Mouse (Mus musculus) MEL (cell line): Measurements from ENCODE around the gene Tbl2. TPM values are rescaled to one million over a fixed set of nuclear protein-coding genes. Genes with fewer than 3 reads are reported as not detected.
A peak's percentile ranks its signal among the peaks of the same experiment; 100 is the strongest.

Experiments used
- DNase-seq: peaks from one replicate; pipeline ENCODE4 v3.0.0; 2011; ENCODE audit warnings: low read depth, low spot score
- H3K27ac ChIP-seq: 2 replicates; pipeline ENCODE4 v1.5.1; 2012; ENCODE audit warnings: low read depth, mild to moderate bottlenecking, control low read depth, low read length, moderate library complexity; ENCODE audit not compliant: control insufficient read depth
- H3K27me3 ChIP-seq, 2 experiments: fragments of 150-350 bp in 1 of 2; sonication (generic) in 1 of 2; 2 replicates each; pipeline ENCODE4 v1.6.1; 2012; ENCODE audit warnings: low read length in 2 of 2, mild to moderate bottlenecking in 2 of 2, improper control_type of control experiment in 1 of 2, moderate library complexity in 1 of 2; ENCODE audit not compliant: insufficient read depth in 2 of 2, control insufficient read depth in 1 of 2
- H3K36me3 ChIP-seq, 2 experiments: 2 replicates each; pipeline ENCODE4 v1.6.1; 2012 to 2014; ENCODE audit warnings: low read length in 2 of 2, improper control_type of control experiment in 1 of 2, inconsistent platforms in 1 of 2, mild to moderate bottlenecking in 1 of 2; ENCODE audit not compliant: insufficient read depth in 2 of 2, control insufficient read depth in 1 of 2
- H3K4me1 ChIP-seq, 2 experiments: fragments of 150-350 bp in 1 of 2; sonication (generic) in 1 of 2; 2 replicates each; pipeline ENCODE4 v1.6.1; 2012; ENCODE audit warnings: low read length in 2 of 2, improper control_type of control experiment in 1 of 2, mild to moderate bottlenecking in 1 of 2; ENCODE audit not compliant: insufficient read depth in 2 of 2, control insufficient read depth in 1 of 2
- H3K4me3 ChIP-seq, 2 experiments: fragments of 150-350 bp in 1 of 2; sonication (generic) in 1 of 2; 2 replicates each; pipeline ENCODE4 v1.5.1; 2012; ENCODE audit warnings: low read depth in 2 of 2, low read length in 2 of 2, mild to moderate bottlenecking in 2 of 2, moderate library complexity in 2 of 2, control low read depth in 1 of 2, improper control_type of control experiment in 1 of 2; ENCODE audit not compliant: control insufficient read depth in 1 of 2, insufficient read depth in 1 of 2
- H3K79me2 ChIP-seq: 2 replicates; pipeline ENCODE4 v1.6.1; 2012; ENCODE audit warnings: mild to moderate bottlenecking, low read length, moderate library complexity; ENCODE audit not compliant: control insufficient read depth, poor library complexity, insufficient read depth
- H3K9ac ChIP-seq: 2 replicates; pipeline ENCODE4 v1.6.1; 2012; ENCODE audit warnings: low read depth, mild to moderate bottlenecking, control low read depth, low read length, moderate library complexity; ENCODE audit not compliant: control insufficient read depth, poor library complexity, severe bottlenecking
- H3K9me3 ChIP-seq: fragments of 150-350 bp; sonication (generic); replicated peaks from 2 replicates; pipeline ENCODE4 v1.6.1; 2012; ENCODE audit warnings: mild to moderate bottlenecking, low read length, improper control_type of control experiment, moderate library complexity; ENCODE audit not compliant: insufficient read depth
- BHLHE40 ChIP-seq: IDR thresholded peaks from 2 replicates; pipeline ENCODE4 v1.6.1; 2012; ENCODE audit warnings: low read depth, mild to moderate bottlenecking, inconsistent platforms, low read length, improper control_type of control experiment, borderline replicate concordance
- CHD2 ChIP-seq: IDR thresholded peaks from 2 replicates; pipeline ENCODE4 v1.6.1; 2011; ENCODE audit warnings: low read length, improper control_type of control experiment
- CTCF ChIP-seq, 3 experiments: IDR thresholded peaks in 2 of 3; conservative IDR thresholded peaks in 1 of 3; 2 replicates each; pipeline ENCODE4 v1.5.1; 2011 to 2012; ENCODE audit warnings: low read length in 3 of 3, low read depth in 2 of 3, mild to moderate bottlenecking in 2 of 3, improper control_type of control experiment in 1 of 3, inconsistent platforms in 1 of 3, mixed read lengths in 1 of 3, moderate library complexity in 1 of 3; ENCODE audit not compliant: control insufficient read depth in 1 of 3, insufficient read depth in 1 of 3, poor library complexity in 1 of 3, severe bottlenecking in 1 of 3
- ELF1 ChIP-seq: IDR thresholded peaks from 2 replicates; pipeline ENCODE4 v1.6.1; 2014; ENCODE audit warnings: low read depth, mild to moderate bottlenecking, inconsistent platforms, low read length, improper control_type of control experiment, moderate library complexity
- GATA1 ChIP-seq: IDR thresholded peaks from 2 replicates; pipeline ENCODE4 v1.6.1; 2011; ENCODE audit warnings: low read depth, low read length, improper control_type of control experiment
- HCFC1 ChIP-seq: IDR thresholded peaks from 2 replicates; pipeline ENCODE4 v1.6.1; 2012; ENCODE audit warnings: low read depth, mild to moderate bottlenecking, inconsistent platforms, low read length, improper control_type of control experiment, moderate library complexity
- MAFK ChIP-seq: IDR thresholded peaks from 2 replicates; pipeline ENCODE4 v1.6.1; 2011; ENCODE audit warnings: low read depth, mild to moderate bottlenecking, low read length, improper control_type of control experiment, borderline replicate concordance
- MXI1 ChIP-seq: IDR thresholded peaks from 2 replicates; pipeline ENCODE4 v1.6.1; 2011; ENCODE audit warnings: mild to moderate bottlenecking, low read depth, low read length, improper control_type of control experiment
- NRF1 ChIP-seq: IDR thresholded peaks from 2 replicates; pipeline ENCODE4 v1.6.1; 2014; ENCODE audit warnings: low read depth, mild to moderate bottlenecking, inconsistent platforms, low read length, improper control_type of control experiment, moderate library complexity; ENCODE audit not compliant: poor library complexity, insufficient read depth, severe bottlenecking
- POLR2AphosphoS2 ChIP-seq: IDR thresholded peaks from 2 replicates; pipeline ENCODE4 v1.6.1; 2011; ENCODE audit warnings: low read length, improper control_type of control experiment
- RAD21 ChIP-seq: IDR thresholded peaks from 2 replicates; pipeline ENCODE4 v1.6.1; 2011; ENCODE audit warnings: mild to moderate bottlenecking, low read depth, low read length, improper control_type of control experiment
- RCOR1 ChIP-seq: IDR thresholded peaks from 2 replicates; pipeline ENCODE4 v1.6.1; 2012; ENCODE audit warnings: low read depth, mild to moderate bottlenecking, inconsistent platforms, low read length, improper control_type of control experiment
- SIN3A ChIP-seq: IDR thresholded peaks from 2 replicates; pipeline ENCODE4 v1.6.1; 2012; ENCODE audit warnings: low read length, improper control_type of control experiment, inconsistent platforms
- TBP ChIP-seq: IDR thresholded peaks from 2 replicates; pipeline ENCODE4 v1.8.0; 2011; ENCODE audit warnings: low read depth, low read length, improper control_type of control experiment
- UBTF ChIP-seq: IDR thresholded peaks from 2 replicates; pipeline ENCODE4 v1.6.1; 2012; ENCODE audit warnings: low read depth, mild to moderate bottlenecking, inconsistent platforms, low read length, improper control_type of control experiment, moderate library complexity, borderline replicate concordance; ENCODE audit not compliant: insufficient read depth
- USF1 ChIP-seq: IDR thresholded peaks from 2 replicates; pipeline ENCODE4 v1.6.1; 2014; ENCODE audit warnings: low read depth, mild to moderate bottlenecking, inconsistent platforms, low read length, improper control_type of control experiment, moderate library complexity
- ZMIZ1 ChIP-seq: IDR thresholded peaks from 2 replicates; pipeline ENCODE4 v1.6.1; 2012; ENCODE audit warnings: low read depth, mild to moderate bottlenecking, inconsistent platforms, low read length, improper control_type of control experiment, moderate library complexity
- polyA plus RNA-seq, 2 experiments: library from polyadenylated mRNA; stranded (reverse) in 1 of 2; unstranded in 1 of 2; fragments of >175 nt in 1 of 2; fragments of >200 nt in 1 of 2; gene quantifications; 2 replicates each; pipeline versions ENCODE4 v1.2.1 to v1.2.4; 2012; ENCODE audit warnings: low replicate concordance in 2 of 2, low read depth in 1 of 2; ENCODE audit not compliant: insufficient read length in 2 of 2, insufficient read depth in 1 of 2, missing spikeins in 1 of 2
- total RNA-seq: library from RNA; depleted of rRNA; stranded (reverse); fragments of 300-350 nt; gene quantifications from 2 replicates; pipeline ENCODE4 v1.2.3, GENCODE M21; 2012

Tbl2 gene
- total and polyA plus RNA-seq, 3 experiments = 20.5 to 30.3 TPM; not detected in 1

DNA sequence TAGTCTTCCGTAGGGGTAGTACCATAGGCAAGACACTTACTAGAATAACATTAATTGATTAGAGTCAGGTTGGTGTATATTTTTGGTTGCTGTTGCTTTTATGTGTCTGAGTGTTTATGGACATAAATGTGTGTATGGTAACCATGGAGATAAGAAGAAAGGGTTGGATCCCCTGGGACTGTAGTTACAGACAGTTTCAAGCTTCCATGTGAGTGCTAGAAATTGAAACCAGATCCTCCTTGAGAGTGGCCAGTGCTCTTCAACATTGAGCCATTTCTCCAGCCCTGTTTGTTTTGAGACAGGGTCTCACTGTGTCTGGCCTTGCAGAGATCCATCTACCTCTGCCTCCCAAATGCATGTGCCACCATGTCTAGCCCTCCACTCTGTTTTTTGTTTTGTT is 43.0 kb downstream of the Tbl2 start:
- no peaks in the 10 kb centered on the region for H3K27me3 ChIP-seq
- peaks cover 73% of the 10 kb centered on the region for H3K79me2 ChIP-seq
- TF ChIP-seq NRF1 (no peak), POLR2AphosphoS2 (no peak), TBP (no peak)
- H3K9ac ChIP-seq = no peak overlapping the region
- H3K4me3 ChIP-seq = no peak overlapping the region
- peaks cover 3 to 13% of the 10 kb centered on the region in 2 experiments for H3K4me1 ChIP-seq
- no peak for DNase-seq
- no peaks in the 10 kb centered on the region for H3K9me3 ChIP-seq
- no peak overlapping the region for H3K27ac ChIP-seq
- H3K36me3 ChIP-seq = peaks cover 26 to 51% of the 10 kb centered on the region in 2 experiments

DNA sequence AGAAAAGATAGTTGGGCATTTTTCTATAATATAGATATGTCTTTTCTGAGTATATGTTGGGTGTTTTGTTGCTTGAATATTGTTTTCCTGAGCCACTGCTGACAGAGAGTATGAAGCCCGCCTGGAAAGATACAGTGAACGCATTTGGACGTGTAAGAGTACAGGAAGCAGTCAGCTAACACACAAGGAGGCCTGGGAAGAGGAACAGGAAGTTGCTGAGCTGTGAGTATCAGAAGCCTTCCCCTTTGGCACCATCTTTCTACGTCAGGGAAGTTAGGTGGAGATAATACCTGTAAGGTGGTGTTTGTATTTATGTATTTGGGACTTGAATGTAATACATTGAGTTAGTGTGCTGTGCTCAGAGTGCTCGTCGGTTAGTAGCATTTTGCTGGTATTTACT is 46.9 kb downstream of the Tbl2 start:
- H3K9ac ChIP-seq = no peak overlapping the region
- H3K9me3 ChIP-seq = no peaks in the 10 kb centered on the region
- no peak overlapping the region for H3K4me3 ChIP-seq
- DNase-seq = peak; percentile 73
- peaks cover 3 to 5% of the 10 kb centered on the region in 2 experiments; a peak in 2 of 4 replicates for H3K4me1 ChIP-seq
- peaks cover 46% of the 10 kb centered on the region for H3K79me2 ChIP-seq
- TF ChIP-seq MXI1 (no peak), HCFC1 (peak; percentile 66), GATA1 (peak; percentile 27; the same call in 1 of the 2 replicates), BHLHE40 (no peak), SIN3A (no peak), ELF1 (peak; percentile 69)
- H3K27ac ChIP-seq = no peak overlapping the region
- H3K27me3 ChIP-seq = no peaks in the 10 kb centered on the region
- H3K36me3 ChIP-seq = peaks cover 31 to 52% of the 10 kb centered on the region in 2 experiments

DNA sequence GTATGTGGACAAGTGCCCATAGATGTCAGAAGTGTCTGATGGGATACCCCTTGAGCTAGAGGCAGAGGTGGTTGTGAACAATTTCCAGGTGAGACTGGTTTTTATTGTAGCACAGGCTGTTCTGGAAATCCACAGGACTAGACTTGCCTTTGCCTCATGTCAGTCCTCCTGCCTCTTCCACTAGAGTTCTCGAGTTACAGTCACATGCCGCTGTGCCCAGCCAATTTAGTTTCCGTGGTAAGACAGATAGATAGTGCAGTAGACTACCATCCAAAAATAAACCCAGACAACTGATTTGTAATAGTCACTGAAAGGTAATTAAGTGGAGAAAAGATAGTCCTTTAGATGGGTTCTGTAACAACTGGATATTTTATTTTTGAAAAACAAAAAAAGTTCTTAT is 53.3 kb downstream of the Tbl2 start:
- Histone ChIP-seq H3K36me3 (peaks cover 0 to 67% of the 10 kb centered on the region in 2 experiments; a peak in 3 of 4 replicates), H3K27ac (no peak overlapping the region), H3K9me3 (no peaks in the 10 kb centered on the region), H3K27me3 (no peaks in the 10 kb centered on the region), H3K79me2 (peaks cover 13% of the 10 kb centered on the region; the same call in 1 of the 2 replicates)
- peak; percentile 22 for DNase-seq
- no peak for TF ChIP-seq RCOR1
- no peak for TF ChIP-seq RAD21
- no peak for TF ChIP-seq UBTF
- TF ChIP-seq TBP = no peak
- TF ChIP-seq ZMIZ1 = no peak
- TF ChIP-seq MAFK = no peak
- peak; percentile 36; the same call in 1 of the 2 replicates for TF ChIP-seq BHLHE40
- TF ChIP-seq CHD2 = no peak
- TF ChIP-seq USF1 = peak; percentile 66
- TF ChIP-seq CTCF (IDR thresholded peaks at IDR 0.05 in 2 of 3, conservative IDR thresholded peaks at IDR 0.05 in 1 of 3; ENCODE audit: control insufficient read depth in 1 of 3, insufficient read depth in 1 of 3, low read depth in 2 of 3, low read length in 3 of 3, poor library complexity in 1 of 3, severe bottlenecking in 1 of 3) = no peak
- TF ChIP-seq, all 39 proteins: peak for 2
- no peak overlapping the region for H3K4me3 ChIP-seq
- no peak overlapping the region for H3K9ac ChIP-seq
- H3K4me1 ChIP-seq = no peaks in the 10 kb centered on the region
